Mouse (Mus musculus) adrenal gland (tissue): ENCODE measurements around the gene Tns3.

ENCODE experiments used
- intact Hi-C: fragments of 180-260 bp; cut with DNase I; formaldehyde crosslinking; loops from one replicate; pipeline ENCODE4 v1.15.1; 2025

Gene Tns3

GRCm38 (mm10) chr11:8445915-8446356 is 218.4 kb downstream of the Tns3 start:
- intact Hi-C loops, result no loop called here

GRCm38 (mm10) chr11:8444759-8445422 is 219.4 kb downstream of the Tns3 start:
- intact Hi-C loops, result no loop called here

- intact Hi-C loops, result no loop called here
Measured at GRCm38 (mm10) chr11:8443539-8444292, 220.6 kb downstream of the Tns3 start.

- intact Hi-C loops, result no loop called here
Measured at GRCm38 (mm10) chr11:8440706-8441105, 223.6 kb downstream of the Tns3 start.

GRCm38 (mm10) chr11:8440221-8440620 is 224.1 kb downstream of the Tns3 start:
- intact Hi-C loops, result no loop called here

- intact Hi-C loops, result loop anchor here (5.0 kb wide), 1 partner anchor 78 kb away; no protein-coding TSS in a partner anchor
Measured at GRCm38 (mm10) chr11:8439035-8439434, 225.3 kb downstream of the Tns3 start.

GRCm38 (mm10) chr11:8438269-8438668 is 226.1 kb downstream of the Tns3 start:
- intact Hi-C loops, result loop anchor here (5.0 kb wide), 1 partner anchor 79 kb away; no protein-coding TSS in a partner anchor

- intact Hi-C loops, result loop anchor here (5.0 kb wide), 1 partner anchor 82 kb away; no protein-coding TSS in a partner anchor
Measured at GRCm38 (mm10) chr11:8435101-8435500, 229.2 kb downstream of the Tns3 start.

- intact Hi-C loops, result no loop called here
Measured at GRCm38 (mm10) chr11:8434366-8434765, 230.0 kb downstream of the Tns3 start.

GRCm38 (mm10) chr11:8433443-8433842 is 230.9 kb downstream of the Tns3 start:
- intact Hi-C loops, result no loop called here

GRCm38 (mm10) chr11:8432941-8433340 is 231.4 kb downstream of the Tns3 start:
- intact Hi-C loops, result no loop called here

- intact Hi-C loops, result loop anchor here (2.0 to 10.0 kb wide), 2 partner anchors 529 to 707 kb away; no protein-coding TSS in a partner anchor
Measured at GRCm38 (mm10) chr11:8427660-8428059, 236.7 kb downstream of the Tns3 start.

- intact Hi-C loops, result loop anchor here (10.0 kb wide), 1 partner anchor 710 kb away; no protein-coding TSS in a partner anchor
Measured at GRCm38 (mm10) chr11:8425226-8425570, 239.1 kb downstream of the Tns3 start.

GRCm38 (mm10) chr11:8424342-8425225 is 239.8 kb downstream of the Tns3 start:
- intact Hi-C loops, result loop anchor here (5.0 to 10.0 kb wide), 2 partner anchors 438 to 710 kb away; no protein-coding TSS in a partner anchor

GRCm38 (mm10) chr11:8405225-8405899 is 259.0 kb downstream of the Tns3 start:
- intact Hi-C loops, result loop anchor here (5.0 kb wide), 3 partner anchors 103 to 1208 kb away; partner anchors contain the start of genes Igfbp1 and Igfbp3

GRCm38 (mm10) chr11:8401328-8401727 is 263.0 kb downstream of the Tns3 start:
- intact Hi-C loops, result no loop called here

- intact Hi-C loops, result no loop called here
Measured at GRCm38 (mm10) chr11:8396329-8396728, 268.0 kb downstream of the Tns3 start.

GRCm38 (mm10) chr11:8391564-8391963 is 272.8 kb downstream of the Tns3 start:
- intact Hi-C loops, result no loop called here

- intact Hi-C loops, result no loop called here
Measured at GRCm38 (mm10) chr11:8385891-8386405, 278.4 kb downstream of the Tns3 start.
